Mouse (Mus musculus) cerebellum, adult 2 months (tissue): Measurements from ENCODE around the gene Etnppl. TPM values are rescaled to one million over a fixed set of nuclear protein-coding genes. Genes with fewer than 3 reads are reported as not detected.

Experiments
- DNase-seq, 2 experiments: peaks; one replicate each; pipeline ENCODE4 v3.0.0; 2021
- H3K27ac ChIP-seq: fragments of 200-500 bp; 2 replicates; pipeline ENCODE4 v1.5.1; 2012; ENCODE audit warnings: low read length, control low read depth, inconsistent platforms; ENCODE audit not compliant: insufficient read depth
- H3K27me3 ChIP-seq: fragments of 200-500 bp; 2 replicates; pipeline ENCODE4 v1.6.1; 2012; ENCODE audit warnings: inconsistent platforms, mild to moderate bottlenecking, low read length, moderate library complexity; ENCODE audit not compliant: control insufficient read depth, insufficient read depth
- H3K4me1 ChIP-seq: fragments of 200-500 bp; 2 replicates; pipeline ENCODE4 v1.6.1; 2011; ENCODE audit warnings: low read length; ENCODE audit not compliant: control insufficient read depth, insufficient read depth
- H3K4me3 ChIP-seq: fragments of 200-500 bp; replicated peaks from 2 replicates; pipeline ENCODE3; 2011; ENCODE audit warnings: mild to moderate bottlenecking, low read depth, low read length, control low read depth; ENCODE audit not compliant: insufficient read depth
- CTCF ChIP-seq: fragments of 200-500 bp; IDR thresholded peaks from 2 replicates; pipeline ENCODE4 v1.5.1; 2011; ENCODE audit warnings: low read depth, mild to moderate bottlenecking, control low read depth, low read length, moderate library complexity, borderline replicate concordance; ENCODE audit not compliant: insufficient read depth
- POLR2A ChIP-seq: fragments of 200-500 bp; IDR thresholded peaks from 2 replicates; pipeline ENCODE4 v1.6.1; 2011; ENCODE audit warnings: low read length, control low read depth, borderline replicate concordance; ENCODE audit not compliant: insufficient read depth
- WGBS: fragments of 180-500 bp; shearing (Covaris S2); methylation state at CpG from one replicate; pipeline ENCODE4 v1.1.7; 2018; 5-methylcytosine and 5-hydroxymethylcytosine counted together
- polyA plus RNA-seq: library from polyadenylated mRNA; depleted of rRNA; stranded (reverse); fragments of >200 nt; gene quantifications from 2 replicates; pipeline ENCODE4 v1.2.3, GENCODE M21; 2012

The Etnppl gene
- polyA plus RNA-seq, 1 experiment = 35.0 TPM

DNA sequence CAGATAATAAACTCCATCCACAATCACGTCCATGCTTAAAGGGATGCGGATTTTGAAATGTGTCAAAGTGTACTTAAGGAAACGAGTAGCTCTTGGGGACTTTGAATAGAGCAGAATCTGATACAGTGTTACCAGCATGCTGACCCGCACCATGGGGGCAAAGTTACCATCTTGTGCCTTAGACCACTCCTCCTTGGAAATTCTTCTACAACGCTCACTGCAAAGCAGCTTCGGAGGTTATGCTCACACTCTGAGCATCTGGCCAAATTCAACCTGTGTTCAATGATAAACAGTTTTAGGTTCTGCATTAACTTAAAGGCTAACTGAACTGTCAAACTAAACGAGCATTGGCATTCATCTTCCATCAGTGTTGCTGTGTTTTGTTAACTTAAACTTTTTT lies 33.2 kb upstream of the Etnppl start:
- no peak overlapping the region for H3K4me3 ChIP-seq
- H3K4me1 ChIP-seq = no peaks in the 10 kb centered on the region
- WGBS = 89% methylated on average over 7 of the region's 7 CpGs
- TF ChIP-seq CTCF (no peak), POLR2A (no peak)
- H3K27me3 ChIP-seq = no peaks in the 10 kb centered on the region
- DNase-seq = no peak
- no peak overlapping the region for H3K27ac ChIP-seq

DNA sequence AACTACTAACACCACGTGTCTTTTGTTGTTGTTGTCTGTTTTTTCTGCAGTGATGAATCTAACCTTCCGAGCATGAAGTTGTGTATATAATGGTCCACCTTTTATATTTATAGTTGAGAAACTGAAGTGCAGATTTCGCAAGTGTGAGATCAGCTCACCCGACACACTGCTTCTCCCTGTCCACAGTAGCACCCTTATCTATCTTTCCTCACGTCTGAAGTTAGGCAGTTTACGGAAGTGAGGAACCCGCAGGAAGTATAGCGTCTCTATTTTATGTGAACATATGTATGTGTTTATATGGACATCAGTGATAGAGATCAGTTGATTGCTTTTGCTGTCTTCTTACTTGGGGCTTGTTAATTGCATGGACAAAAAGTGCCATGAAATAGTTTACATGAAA lies 22.2 kb upstream of the Etnppl start:
- H3K4me3 ChIP-seq = no peak overlapping the region
- TF ChIP-seq POLR2A (no peak), CTCF (no peak)
- no peak for DNase-seq
- H3K27ac ChIP-seq = no peak overlapping the region
- WGBS = 95% methylated on average over 8 of the region's 8 CpGs
- no peaks in the 10 kb centered on the region for H3K27me3 ChIP-seq
- no peaks in the 10 kb centered on the region for H3K4me1 ChIP-seq

DNA sequence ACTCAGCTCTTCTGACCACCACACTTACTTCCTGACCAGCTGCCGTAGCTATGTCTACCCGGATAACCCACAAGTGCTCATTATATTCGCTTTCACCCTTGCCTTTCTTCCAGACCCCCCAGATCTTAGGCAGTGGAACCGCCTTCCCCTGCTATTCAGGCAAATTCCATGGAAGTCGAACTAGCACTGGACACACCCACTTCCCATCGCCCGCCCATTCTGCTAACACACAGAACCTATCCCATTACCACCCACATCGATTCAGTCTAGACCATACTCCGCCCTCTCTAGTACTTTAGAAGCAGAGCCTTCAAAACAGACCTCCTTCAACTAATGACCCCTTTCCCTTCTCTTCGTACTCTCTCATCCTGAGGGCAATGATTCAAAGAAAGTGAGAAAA lies 15.8 kb upstream of the Etnppl start:
- Histone ChIP-seq H3K27me3 (no peaks in the 10 kb centered on the region), H3K4me3 (no peak overlapping the region), H3K27ac (no peak overlapping the region), H3K4me1 (no peaks in the 10 kb centered on the region)
- TF ChIP-seq POLR2A = no peak
- TF ChIP-seq CTCF = no peak
- 83% methylated on average over 10 of the region's 10 CpGs for WGBS
- no peak for DNase-seq

DNA sequence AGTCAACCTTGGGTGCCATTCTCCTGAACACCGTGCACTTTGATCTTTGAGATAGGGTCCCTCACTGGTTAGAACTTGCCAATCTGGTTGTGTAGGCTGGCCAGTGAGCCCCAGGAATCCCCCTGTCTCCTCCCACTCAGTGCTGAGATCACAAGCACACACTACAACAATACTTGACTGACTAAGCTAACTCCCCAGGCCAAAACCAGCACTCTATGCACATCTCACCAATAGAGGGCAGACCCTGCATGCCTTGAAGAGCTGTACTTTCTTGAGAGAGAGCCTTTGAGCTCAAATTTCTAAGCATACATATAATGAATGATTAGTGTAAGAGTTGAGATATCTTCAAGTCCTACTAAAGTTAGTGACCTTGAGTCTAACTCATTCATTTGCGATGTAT lies 9.3 kb upstream of the Etnppl start:
- WGBS = 75% methylated on average over 2 of the region's 2 CpGs
- peak in 1 of 2 experiments; percentile 8 for DNase-seq
- TF ChIP-seq CTCF (no peak), POLR2A (no peak)
- Histone ChIP-seq H3K27me3 (no peaks in the 10 kb centered on the region), H3K27ac (no peak overlapping the region), H3K4me3 (no peak overlapping the region), H3K4me1 (no peaks in the 10 kb centered on the region)

DNA sequence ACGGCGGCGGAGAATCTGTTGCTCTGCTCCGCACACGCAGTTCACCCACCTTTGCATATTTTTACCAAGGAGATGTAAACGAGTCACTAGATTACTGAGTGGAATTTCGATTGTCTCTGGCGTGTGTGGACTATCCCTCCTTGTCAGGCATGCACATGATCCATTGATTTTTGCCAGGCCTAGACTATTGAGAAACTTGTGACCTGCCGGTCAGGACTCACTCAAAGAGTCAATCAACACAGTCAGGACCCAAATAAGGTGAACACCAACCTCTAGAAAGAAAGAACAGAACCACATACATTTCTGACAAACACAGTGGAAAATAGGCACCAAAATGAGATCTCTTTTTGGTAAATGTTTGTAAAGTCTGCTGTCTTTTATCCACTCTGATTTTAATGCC lies 2.8 kb upstream of the Etnppl start:
- Histone ChIP-seq H3K27ac (no peak overlapping the region), H3K27me3 (no peaks in the 10 kb centered on the region), H3K4me3 (no peak overlapping the region), H3K4me1 (no peaks in the 10 kb centered on the region)
- no peak for DNase-seq
- TF ChIP-seq POLR2A (no peak), CTCF (no peak)
- WGBS = 91% methylated on average over 9 of the region's 9 CpGs

DNA sequence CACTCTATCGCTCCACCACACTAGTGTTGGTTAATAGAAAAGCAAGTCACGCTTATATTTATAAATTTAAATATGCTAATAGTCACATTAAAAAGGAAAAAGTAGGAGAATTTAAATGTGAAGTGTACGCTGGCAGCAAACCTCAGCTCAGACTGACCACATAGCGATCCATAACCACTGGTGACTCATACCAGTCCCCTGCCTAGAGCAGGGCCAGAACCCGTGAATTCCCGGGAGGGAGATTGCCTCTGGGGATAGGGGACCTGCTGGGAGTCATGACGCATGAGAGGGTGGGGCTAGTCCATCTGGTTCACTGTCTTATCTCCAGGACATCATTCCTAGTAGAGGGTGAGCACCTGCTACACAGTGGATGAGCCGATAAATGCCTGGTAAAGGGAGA lies 1.6 kb upstream of the Etnppl start:
- H3K27ac ChIP-seq = no peak overlapping the region
- H3K27me3 ChIP-seq = no peaks in the 10 kb centered on the region
- TF ChIP-seq CTCF (no peak), POLR2A (no peak)
- no peak overlapping the region for H3K4me3 ChIP-seq
- no peak for DNase-seq
- 58% methylated on average over 8 of the region's 8 CpGs for WGBS
- H3K4me1 ChIP-seq = no peaks in the 10 kb centered on the region

DNA sequence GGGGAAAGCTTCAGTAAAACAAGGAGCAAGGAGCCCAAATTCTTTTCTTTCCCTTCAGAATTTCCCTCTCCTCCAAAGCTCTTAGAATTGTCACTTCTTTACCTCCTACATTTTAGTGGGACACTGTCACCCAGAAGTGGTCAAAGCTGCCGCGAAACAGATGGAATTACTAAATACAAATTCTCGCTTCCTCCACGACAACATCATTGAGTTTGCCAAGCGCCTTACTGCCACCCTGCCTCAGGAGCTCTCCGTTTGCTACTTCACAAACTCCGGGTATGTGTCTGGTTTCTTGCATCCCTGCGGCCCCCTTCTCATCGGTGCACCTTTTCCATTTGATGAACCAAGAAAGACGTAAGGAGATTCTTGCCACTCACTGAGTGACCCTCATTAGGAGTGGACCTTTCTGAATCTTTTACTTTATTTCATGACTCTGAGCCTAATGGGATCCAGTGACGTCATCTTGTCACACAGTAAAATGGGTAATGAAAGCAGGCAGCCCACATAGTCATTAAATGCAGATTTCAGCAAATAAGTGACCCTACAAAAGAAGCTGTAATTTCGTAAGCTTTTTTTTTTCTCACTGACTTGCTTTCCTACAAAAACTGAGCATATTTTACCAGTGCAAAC lies 3.4 kb downstream of the Etnppl start:
- Histone ChIP-seq H3K4me1 (no peaks in the 10 kb centered on the region), H3K27ac (no peak overlapping the region), H3K27me3 (no peaks in the 10 kb centered on the region), H3K4me3 (no peak overlapping the region)
- TF ChIP-seq CTCF = no peak
- no peak for TF ChIP-seq POLR2A
- no peak for DNase-seq
- 79% methylated on average over 12 of the region's 12 CpGs for WGBS

DNA sequence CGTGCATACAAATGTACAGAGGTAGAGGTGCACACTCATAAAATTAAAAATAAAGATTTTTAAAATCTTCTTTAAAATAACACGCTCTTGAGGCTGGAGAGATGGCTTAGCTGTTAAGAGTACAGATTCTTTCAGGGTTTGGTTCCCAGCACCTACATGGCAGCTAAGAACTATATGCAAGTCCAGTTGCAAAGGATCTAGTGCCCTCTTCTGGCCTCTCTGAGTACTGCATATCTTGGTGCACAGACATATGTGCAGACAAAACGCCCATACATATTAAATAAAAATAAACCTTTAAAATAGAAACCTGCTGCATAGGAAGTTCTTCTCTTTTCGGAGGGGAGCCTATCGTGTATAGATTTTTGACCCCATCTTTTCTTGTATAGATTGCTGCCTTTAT lies 11.1 kb downstream of the Etnppl start:
- H3K4me3 ChIP-seq = no peak overlapping the region
- no peaks in the 10 kb centered on the region for H3K27me3 ChIP-seq
- WGBS = 92% methylated on average over 5 of the region's 5 CpGs
- H3K4me1 ChIP-seq = no peaks in the 10 kb centered on the region
- H3K27ac ChIP-seq = no peak overlapping the region
- no peak for TF ChIP-seq CTCF
- no peak for DNase-seq

DNA sequence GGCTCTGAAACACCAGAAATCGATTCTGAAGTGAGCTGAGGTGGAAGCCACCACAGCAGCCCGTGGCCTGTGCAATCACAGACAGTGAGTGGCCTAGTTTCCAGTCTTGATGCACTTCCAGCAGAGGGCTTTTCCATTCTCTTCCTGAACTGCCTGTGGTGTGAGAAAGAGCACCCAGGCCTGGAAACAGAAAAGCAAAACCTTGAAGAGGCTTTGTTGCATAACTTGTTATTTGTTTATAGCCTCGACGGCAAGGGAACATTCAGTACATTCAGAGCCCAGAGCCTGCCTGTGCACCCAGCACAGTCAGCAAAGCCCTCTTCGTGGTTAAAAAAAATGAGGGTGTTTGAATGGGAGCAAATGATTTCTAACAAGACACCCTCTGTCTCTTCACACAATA lies 16.6 kb downstream of the Etnppl start:
- Histone ChIP-seq H3K4me3 (no peak overlapping the region), H3K27me3 (no peaks in the 10 kb centered on the region), H3K27ac (no peak overlapping the region), H3K4me1 (no peaks in the 10 kb centered on the region)
- peak; percentile 11 to 42 for DNase-seq
- TF ChIP-seq CTCF (no peak), POLR2A (no peak)
- 71% methylated on average over 5 of the region's 5 CpGs for WGBS
